Mouse (Mus musculus) forebrain, embryonic 13.5 days (tissue): Measurements from ENCODE around the gene C77080. TPM values are rescaled to one million over a fixed set of nuclear protein-coding genes. Genes with fewer than 3 reads are reported as not detected.

ENCODE experiments used
- ATAC-seq: fragments of 200-750 bp; cut with Nextera tagmentation; 2 replicates; pipeline ENCODE4 v1.8.0; 2017
- H3K27ac ChIP-seq: fragments of 300-500 bp; sonication (generic); 2 replicates; pipeline ENCODE4 v1.5.1; 2015; ENCODE audit warnings: inconsistent platforms, mild to moderate bottlenecking, moderate library complexity
- H3K27me3 ChIP-seq: fragments of 300-500 bp; sonication (generic); 2 replicates; pipeline ENCODE4 v1.6.1; 2015; ENCODE audit warnings: mild to moderate bottlenecking, inconsistent platforms
- H3K36me3 ChIP-seq: fragments of 300-500 bp; sonication (generic); 2 replicates; pipeline ENCODE4 v1.6.1; 2015; ENCODE audit warnings: mild to moderate bottlenecking, inconsistent platforms; ENCODE audit not compliant: poor library complexity, severe bottlenecking
- H3K4me1 ChIP-seq: fragments of 300-500 bp; sonication (generic); 2 replicates; pipeline ENCODE4 v1.6.1; 2015; ENCODE audit warnings: inconsistent platforms
- H3K4me2 ChIP-seq: fragments of 300-500 bp; sonication (generic); 2 replicates; pipeline ENCODE4 v1.6.1; 2015; ENCODE audit warnings: inconsistent platforms, mild to moderate bottlenecking, moderate library complexity
- H3K4me3 ChIP-seq: fragments of 300-500 bp; sonication (generic); 2 replicates; pipeline ENCODE4 v1.5.1; 2015; ENCODE audit warnings: mild to moderate bottlenecking, inconsistent platforms
- H3K9ac ChIP-seq: fragments of 300-500 bp; sonication (generic); 2 replicates; pipeline ENCODE4 v1.6.1; 2015; ENCODE audit warnings: mild to moderate bottlenecking, inconsistent platforms
- H3K9me3 ChIP-seq: fragments of 300-500 bp; sonication (generic); replicated peaks from 2 replicates; pipeline ENCODE4 v1.6.1; 2016; ENCODE audit warnings: inconsistent platforms
- WGBS: fragments of 180-500 bp; shearing (Covaris S2); methylation state at CpG from one replicate; pipeline ENCODE4 v1.1.7; 2015; 5-methylcytosine and 5-hydroxymethylcytosine counted together
- polyA plus RNA-seq: library from polyadenylated mRNA; unstranded; fragments of >200 nt; fragmentation: Nextera tagmentation; extraction: Ambion mirVana; gene quantifications from 2 replicates; pipeline ENCODE4 v1.2.1, GENCODE M21; 2015

The C77080 gene
- polyA plus RNA-seq, 1 experiment from 2014 or later = 3.8 TPM

- H3K4me3 ChIP-seq = no peak overlapping the region
- no peaks in the 10 kb centered on the region for H3K36me3 ChIP-seq
- 45% methylated on average over 19 of the region's 19 CpGs for WGBS
- ATAC-seq = no peak
- H3K4me2 ChIP-seq = no peak overlapping the region
- no peak overlapping the region for H3K9ac ChIP-seq
- H3K27me3 ChIP-seq = no peaks in the 10 kb centered on the region
- peaks cover 7% of the 10 kb centered on the region for H3K4me1 ChIP-seq
- H3K27ac ChIP-seq = no peak overlapping the region
- H3K9me3 ChIP-seq = no peaks in the 10 kb centered on the region
Observed at GRCm38 (mm10) chr4:129263225-129264021, 2.2 kb upstream of the C77080 start.

- no peak for ATAC-seq
- no peak overlapping the region for H3K27ac ChIP-seq
Observed at GRCm38 (mm10) chr4:129260678-129261077, 526 bp downstream of the C77080 start.

GRCm38 (mm10) chr4:129259101-129259500 is 2.1 kb downstream of the C77080 start:
- H3K4me2 ChIP-seq = no peak overlapping the region
- no peak overlapping the region for H3K27ac ChIP-seq
- peaks cover 15% of the 10 kb centered on the region for H3K4me1 ChIP-seq
- H3K9me3 ChIP-seq = no peaks in the 10 kb centered on the region
- H3K9ac ChIP-seq = 0 out of 2 replicates have a peak overlapping the region, but pooled peaks have one; percentile 17
- no peaks in the 10 kb centered on the region for H3K27me3 ChIP-seq
- no peaks in the 10 kb centered on the region for H3K36me3 ChIP-seq
- ATAC-seq = no peak
- H3K4me3 ChIP-seq = no peak overlapping the region
- WGBS = 55% methylated on average over 4 of the region's 4 CpGs

More at GRCm38 (mm10) chr4:129260678-129261077, 526 bp downstream of the C77080 start:
- Histone ChIP-seq H3K27me3 (no peaks in the 10 kb centered on the region), H3K4me1 (peaks cover 15% of the 10 kb centered on the region), H3K9me3 (no peaks in the 10 kb centered on the region), H3K4me2 (no peak overlapping the region), H3K36me3 (no peaks in the 10 kb centered on the region), H3K4me3 (no peak overlapping the region), H3K9ac (no peak overlapping the region)
- WGBS = 10% methylated on average over 6 of the region's 6 CpGs

GRCm38 (mm10) chr4:129256450-129257380 is 4.5 kb downstream of the C77080 start:
- Histone ChIP-seq H3K27ac (no peak overlapping the region), H3K9me3 (no peaks in the 10 kb centered on the region), H3K36me3 (no peaks in the 10 kb centered on the region), H3K4me2 (no peak overlapping the region), H3K4me3 (no peak overlapping the region), H3K9ac (no peak overlapping the region), H3K27me3 (no peaks in the 10 kb centered on the region), H3K4me1 (peaks cover 17% of the 10 kb centered on the region)
- no peak for ATAC-seq
- WGBS = 35% methylated on average over 8 of the region's 8 CpGs

GRCm38 (mm10) chr4:129254571-129254970 is 6.6 kb downstream of the C77080 start:
- Histone ChIP-seq H3K4me3 (no peak overlapping the region), H3K4me1 (peaks cover 23% of the 10 kb centered on the region), H3K36me3 (no peaks in the 10 kb centered on the region), H3K9me3 (no peaks in the 10 kb centered on the region), H3K9ac (no peak overlapping the region), H3K27me3 (peaks cover 17% of the 10 kb centered on the region), H3K4me2 (no peak overlapping the region), H3K27ac (no peak overlapping the region)
- 98% methylated on average over 3 of the region's 3 CpGs for WGBS
- no peak for ATAC-seq

- Histone ChIP-seq H3K4me2 (no peak overlapping the region), H3K4me1 (peaks cover 35% of the 10 kb centered on the region), H3K9me3 (no peaks in the 10 kb centered on the region), H3K36me3 (no peaks in the 10 kb centered on the region), H3K27me3 (peaks cover 38% of the 10 kb centered on the region), H3K4me3 (no peak overlapping the region), H3K9ac (no peak overlapping the region), H3K27ac (no peak overlapping the region)
- ATAC-seq = no peak
- WGBS = 91% methylated on average over 2 of the region's 2 CpGs
Observed at GRCm38 (mm10) chr4:129252492-129252891, 8.7 kb downstream of the C77080 start.

GRCm38 (mm10) chr4:129251482-129252125 is 9.6 kb downstream of the C77080 start:
- H3K4me2 ChIP-seq = peak overlapping the region; percentile 40
- H3K27me3 ChIP-seq = peaks cover 47% of the 10 kb centered on the region
- 0 out of 2 replicates have a peak overlapping the region, but pooled peaks have one; percentile 22 for H3K9ac ChIP-seq
- 1% methylated on average over 15 of the region's 15 CpGs for WGBS
- H3K36me3 ChIP-seq = no peaks in the 10 kb centered on the region
- no peak overlapping the region for H3K4me3 ChIP-seq
- peaks cover 32% of the 10 kb centered on the region for H3K4me1 ChIP-seq
- no peaks in the 10 kb centered on the region for H3K9me3 ChIP-seq
- no peak overlapping the region for H3K27ac ChIP-seq
- peak; percentile 21; the same call in 1 of the 2 replicates for ATAC-seq

GRCm38 (mm10) chr4:129250759-129251481 is 10.3 kb downstream of the C77080 start:
- no peak for ATAC-seq
- Histone ChIP-seq H3K9me3 (no peaks in the 10 kb centered on the region), H3K27ac (no peak overlapping the region), H3K4me3 (no peak overlapping the region), H3K9ac (peak overlapping the region; percentile 22; the same call in 1 of the 2 replicates), H3K4me2 (peak overlapping the region; percentile 40), H3K4me1 (peaks cover 27% of the 10 kb centered on the region), H3K27me3 (peaks cover 53% of the 10 kb centered on the region), H3K36me3 (no peaks in the 10 kb centered on the region)
- WGBS = 15% methylated on average over 15 of the region's 15 CpGs

- no peak overlapping the region for H3K27ac ChIP-seq
- H3K9ac ChIP-seq = no peak overlapping the region
- H3K27me3 ChIP-seq = peaks cover 64% of the 10 kb centered on the region
- no peaks in the 10 kb centered on the region for H3K36me3 ChIP-seq
- no peaks in the 10 kb centered on the region for H3K9me3 ChIP-seq
- ATAC-seq = no peak
- peaks cover 27% of the 10 kb centered on the region for H3K4me1 ChIP-seq
- H3K4me2 ChIP-seq = no peak overlapping the region
- H3K4me3 ChIP-seq = no peak overlapping the region
- WGBS = 22% methylated on average over 7 of the region's 7 CpGs
Observed at GRCm38 (mm10) chr4:129249288-129249687, 11.9 kb downstream of the C77080 start.

GRCm38 (mm10) chr4:129248243-129248767 is 12.9 kb downstream of the C77080 start:
- Histone ChIP-seq H3K4me2 (peak overlapping the region; percentile 91), H3K27me3 (peaks cover 64% of the 10 kb centered on the region), H3K9ac (peak overlapping the region; percentile 70), H3K4me3 (peak overlapping the region; percentile 54), H3K27ac (no peak overlapping the region), H3K9me3 (no peaks in the 10 kb centered on the region), H3K36me3 (no peaks in the 10 kb centered on the region), H3K4me1 (peaks cover 27% of the 10 kb centered on the region)
- no peak for ATAC-seq
- WGBS = 0% methylated on average over 24 of the region's 74 CpGs
